Mouse (Mus musculus) spleen, adult 10 weeks (tissue): ENCODE data around the gene Nell2. TPM values are rescaled to one million over a fixed set of nuclear protein-coding genes. Genes with fewer than 3 reads are reported as not detected.

ENCODE experiments used
- polyA plus RNA-seq: library from polyadenylated mRNA; stranded (reverse); fragments of 350-450 nt; fragmentation: Illumina TruSeq; extraction: RNeasy Lipid Tissue Mini Kit (QIAGEN cat#74804); gene quantifications from one replicate; pipeline ENCODE4 v1.2.3, GENCODE M21; 2015; ENCODE audit warnings: low replicate concordance; ENCODE audit not compliant: insufficient read depth

Nell2 gene
- 0.28 TPM for polyA plus RNA-seq

GRCm38 (mm10) chr15:95527948-95528861 is at the start of gene Nell2:
TSS of gene Nell2 (minus strand) at chr15:95528559.

Other genes starting within 250 kb of the Nell2 start
- gene Dbx2, start 127.4 kb upstream of the Nell2 start, polyA plus RNA-seq, result not detected